Mouse (Mus musculus) limb, embryonic 15.5 days (tissue): ENCODE measurements around the gene Trmt112. TPM values are rescaled to one million over a fixed set of nuclear protein-coding genes. Genes with fewer than 3 reads are reported as not detected.

Experiments
- ATAC-seq: fragments of 200-750 bp; cut with Nextera tagmentation; 2 replicates; pipeline ENCODE4 v1.8.0; 2017; ENCODE audit warnings: low read depth, moderate TSS enrichment; ENCODE audit not compliant: insufficient number of reproducible peaks, low FRiP score, low TSS enrichment
- H3K27ac ChIP-seq: fragments of 300-500 bp; sonication (generic); 2 replicates; pipeline ENCODE4 v1.5.1; 2015; ENCODE audit warnings: moderate library complexity, mild to moderate bottlenecking, inconsistent platforms
- H3K27me3 ChIP-seq: fragments of 300-500 bp; sonication (generic); 2 replicates; pipeline ENCODE4 v1.6.1; 2015; ENCODE audit warnings: inconsistent platforms
- H3K36me3 ChIP-seq: fragments of 300-500 bp; sonication (generic); 2 replicates; pipeline ENCODE4 v1.6.1; 2015; ENCODE audit warnings: inconsistent platforms
- H3K4me1 ChIP-seq: fragments of 300-500 bp; sonication (generic); 2 replicates; pipeline ENCODE4 v1.6.1; 2015; ENCODE audit warnings: inconsistent platforms
- H3K4me2 ChIP-seq: fragments of 300-500 bp; sonication (generic); 2 replicates; pipeline ENCODE4 v1.6.1; 2015; ENCODE audit warnings: mild to moderate bottlenecking, inconsistent platforms
- H3K4me3 ChIP-seq: fragments of 300-500 bp; sonication (generic); 2 replicates; pipeline ENCODE4 v1.5.1; 2015; ENCODE audit warnings: mild to moderate bottlenecking, inconsistent platforms
- H3K9ac ChIP-seq: fragments of 300-500 bp; sonication (generic); 2 replicates; pipeline ENCODE4 v1.6.1; 2015; ENCODE audit warnings: inconsistent platforms
- H3K9me3 ChIP-seq: fragments of 300-500 bp; sonication (generic); 2 replicates; pipeline ENCODE4 v1.6.1; 2016; ENCODE audit warnings: inconsistent platforms
- WGBS: fragments of 180-500 bp; shearing (Covaris S2); methylation state at CpG from one replicate; pipeline ENCODE4 v1.1.7; 2015; 5-methylcytosine and 5-hydroxymethylcytosine counted together
- polyA plus RNA-seq: library from polyadenylated mRNA; unstranded; fragments of >200 nt; fragmentation: Nextera tagmentation; extraction: Ambion mirVana; gene quantifications from 2 replicates; pipeline ENCODE4 v1.2.1, GENCODE M21; 2015

The Trmt112 gene
- polyA plus RNA-seq, result 123 and 138 TPM in 2 replicates

GRCm38 (mm10) chr19:6909507-6910289 lies at the start of gene Trmt112, which contains the start of gene Prdx5:
TSS of gene Trmt112 (plus strand) at chr19:6909698.
TSS of gene Prdx5 (minus strand) at chr19:6910106.
- Histone ChIP-seq H3K4me3 (peak within 1 kb of the TSS; percentile 64), H3K4me1 (peaks cover 38% of the 10 kb centered on the region), H3K27ac (peak within 1 kb of the TSS; percentile 99), H3K9ac (peak within 1 kb of the TSS; percentile 60), H3K27me3 (no peaks in the 10 kb centered on the region), H3K36me3 (peaks cover 62% of the 10 kb centered on the region), H3K4me2 (peak within 1 kb of the TSS; percentile 57), H3K9me3 (no peaks in the 10 kb centered on the region)
- ATAC-seq, result peak; percentile 92
- WGBS, result under 1% methylated on average over 64 of the region's 65 CpGs

GRCm38 (mm10) chr19:6859971-6860370 lies 49.5 kb upstream of the Trmt112 start:
- peaks cover 14% of the 10 kb centered on the region for H3K4me1 ChIP-seq
- no peak overlapping the region for H3K4me3 ChIP-seq
- WGBS, result 79% methylated on average over 3 of the region's 3 CpGs

GRCm38 (mm10) chr19:6860706-6861105 lies 48.8 kb upstream of the Trmt112 start:
- H3K36me3 ChIP-seq, result no peaks in the 10 kb centered on the region
- H3K27me3 ChIP-seq, result peaks cover 7% of the 10 kb centered on the region
- H3K4me2 ChIP-seq, result no peak overlapping the region
- H3K9me3 ChIP-seq, result no peaks in the 10 kb centered on the region
- ATAC-seq, result no peak
- H3K4me1 ChIP-seq, result peaks cover 6% of the 10 kb centered on the region
- 69% methylated on average over 6 of the region's 6 CpGs for WGBS
- no peak overlapping the region for H3K9ac ChIP-seq
- no peak overlapping the region for H3K4me3 ChIP-seq
- H3K27ac ChIP-seq, result no peak overlapping the region

More at GRCm38 (mm10) chr19:6859971-6860370, 49.5 kb upstream of the Trmt112 start:
- Histone ChIP-seq H3K9ac (no peak overlapping the region), H3K27me3 (peaks cover 14% of the 10 kb centered on the region), H3K9me3 (no peaks in the 10 kb centered on the region), H3K36me3 (no peaks in the 10 kb centered on the region), H3K4me2 (no peak overlapping the region), H3K27ac (no peak overlapping the region)
- ATAC-seq, result no peak

DNA sequence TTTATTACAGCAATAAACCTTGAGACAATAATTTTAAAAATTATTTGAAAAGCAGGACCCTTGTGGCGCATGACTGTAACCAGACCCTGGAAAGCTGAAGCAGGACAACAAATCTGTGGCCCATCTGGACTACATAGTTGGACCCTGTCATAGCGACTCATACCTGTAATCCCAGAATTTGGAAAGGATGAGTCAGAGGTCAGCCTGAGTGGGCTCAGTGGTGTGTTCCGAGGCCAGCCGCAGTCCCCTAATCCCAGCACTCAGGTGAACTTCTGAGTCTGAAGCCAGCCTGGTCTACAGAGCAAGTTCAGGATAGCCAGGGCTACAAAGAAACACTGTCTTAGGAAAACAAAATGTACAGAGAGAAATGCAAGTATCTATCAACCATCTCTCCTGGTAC lies 48.0 kb upstream of the Trmt112 start:
- H3K4me1 ChIP-seq, result no peaks in the 10 kb centered on the region
- ATAC-seq, result no peak
- H3K4me2 ChIP-seq, result no peak overlapping the region
- H3K36me3 ChIP-seq, result no peaks in the 10 kb centered on the region
- H3K4me3 ChIP-seq, result no peak overlapping the region
- H3K27me3 ChIP-seq, result no peaks in the 10 kb centered on the region
- no peaks in the 10 kb centered on the region for H3K9me3 ChIP-seq
- no peak overlapping the region for H3K9ac ChIP-seq
- no peak overlapping the region for H3K27ac ChIP-seq
- 84% methylated on average over 4 of the region's 4 CpGs for WGBS

- no peak for ATAC-seq
- Histone ChIP-seq H3K4me1 (0 out of 2 replicates have a peak, but pooled peaks cover 3% of the 10 kb centered on the region), H3K27me3 (no peaks in the 10 kb centered on the region), H3K36me3 (no peaks in the 10 kb centered on the region), H3K27ac (no peak overlapping the region), H3K4me2 (peak overlapping the region; percentile 27; the same call in 1 of the 2 replicates), H3K9ac (no peak overlapping the region), H3K4me3 (0 out of 2 replicates have a peak overlapping the region, but pooled peaks have one; percentile 7), H3K9me3 (no peaks in the 10 kb centered on the region)
- WGBS, result 3% methylated on average over 5 of the region's 5 CpGs
These were observed 40.1 kb upstream of the Trmt112 start for GRCm38 (mm10) chr19:6869355-6869754.

- H3K4me3 ChIP-seq, result no peak overlapping the region
- ATAC-seq, result no peak
- H3K9me3 ChIP-seq, result no peaks in the 10 kb centered on the region
- no peaks in the 10 kb centered on the region for H3K36me3 ChIP-seq
- no peak overlapping the region for H3K9ac ChIP-seq
- H3K4me1 ChIP-seq, result 0 out of 2 replicates have a peak, but pooled peaks cover 3% of the 10 kb centered on the region
- whole genome bisulfite sequencing, result 59% methylated on average over 5 of the region's 5 CpGs
- H3K27me3 ChIP-seq, result no peaks in the 10 kb centered on the region
- no peak overlapping the region for H3K27ac ChIP-seq
- H3K4me2 ChIP-seq, result no peak overlapping the region
These were observed 37.8 kb upstream of the Trmt112 start for GRCm38 (mm10) chr19:6871574-6872271.

DNA sequence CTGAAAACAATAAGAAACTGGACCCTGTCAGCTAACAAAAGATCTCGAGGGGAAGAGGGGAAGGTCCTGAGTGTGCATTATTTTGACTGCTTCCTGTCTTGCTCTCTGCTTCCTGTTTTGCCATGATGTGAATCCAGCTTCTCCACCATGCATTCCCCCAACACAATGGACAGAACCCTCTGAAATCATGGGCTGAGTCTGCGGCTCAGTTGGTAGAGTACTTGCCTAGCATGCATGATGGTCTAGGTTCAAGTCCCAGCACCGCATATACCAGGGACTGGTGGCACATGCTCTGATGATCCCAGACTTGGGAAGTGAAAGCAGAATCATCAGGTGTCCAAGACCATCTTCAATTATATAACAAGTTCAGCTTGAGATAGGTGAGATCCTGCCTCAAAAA lies 36.8 kb upstream of the Trmt112 start:
- no peaks in the 10 kb centered on the region for H3K27me3 ChIP-seq
- H3K4me1 ChIP-seq, result 0 out of 2 replicates have a peak, but pooled peaks cover 3% of the 10 kb centered on the region
- no peak for ATAC-seq
- no peaks in the 10 kb centered on the region for H3K36me3 ChIP-seq
- 76% methylated on average over 3 of the region's 3 CpGs for WGBS
- no peak overlapping the region for H3K27ac ChIP-seq
- H3K4me2 ChIP-seq, result no peak overlapping the region
- H3K4me3 ChIP-seq, result no peak overlapping the region
- no peaks in the 10 kb centered on the region for H3K9me3 ChIP-seq
- H3K9ac ChIP-seq, result no peak overlapping the region

- H3K9me3 ChIP-seq, result no peaks in the 10 kb centered on the region
- no peaks in the 10 kb centered on the region for H3K36me3 ChIP-seq
- H3K27ac ChIP-seq, result no peak overlapping the region
- H3K4me1 ChIP-seq, result 0 out of 2 replicates have a peak, but pooled peaks cover 3% of the 10 kb centered on the region
- no peak overlapping the region for H3K4me2 ChIP-seq
- WGBS, result 76% methylated on average over 1 of the region's 1 CpGs
- no peaks in the 10 kb centered on the region for H3K27me3 ChIP-seq
- H3K9ac ChIP-seq, result no peak overlapping the region
- no peak for ATAC-seq
- H3K4me3 ChIP-seq, result no peak overlapping the region
These were observed 35.2 kb upstream of the Trmt112 start for GRCm38 (mm10) chr19:6874257-6874656.

- no peak for ATAC-seq
- H3K9me3 ChIP-seq, result no peaks in the 10 kb centered on the region
These were observed 33.7 kb upstream of the Trmt112 start for GRCm38 (mm10) chr19:6875834-6876233.

DNA sequence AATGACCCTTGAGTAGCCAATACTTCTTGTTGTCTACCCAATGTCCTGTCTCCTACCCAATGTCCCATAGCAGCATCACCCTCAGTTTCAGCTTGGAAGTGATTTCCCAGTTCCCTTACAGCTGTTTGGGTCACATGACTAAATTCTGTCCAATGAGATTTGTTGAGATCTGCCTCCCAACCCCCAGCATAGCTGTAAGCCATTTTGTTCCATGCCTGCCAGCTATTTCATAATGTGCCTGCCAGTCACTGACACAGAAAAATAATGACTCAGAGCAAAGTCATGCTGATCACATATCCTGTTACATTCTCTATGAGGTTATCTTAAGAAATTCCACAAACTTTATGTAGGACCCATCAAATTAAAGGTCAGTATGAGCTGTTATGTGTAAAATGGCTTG lies 32.7 kb upstream of the Trmt112 start:
- no peaks in the 10 kb centered on the region for H3K4me1 ChIP-seq
- H3K4me3 ChIP-seq, result no peak overlapping the region
- no peaks in the 10 kb centered on the region for H3K9me3 ChIP-seq
- no peak for ATAC-seq
- H3K9ac ChIP-seq, result no peak overlapping the region
- H3K36me3 ChIP-seq, result no peaks in the 10 kb centered on the region
- H3K27me3 ChIP-seq, result no peaks in the 10 kb centered on the region
- H3K4me2 ChIP-seq, result no peak overlapping the region
- no peak overlapping the region for H3K27ac ChIP-seq

More at GRCm38 (mm10) chr19:6875834-6876233, 33.7 kb upstream of the Trmt112 start:
- Histone ChIP-seq H3K27me3 (no peaks in the 10 kb centered on the region), H3K9ac (no peak overlapping the region), H3K4me1 (no peaks in the 10 kb centered on the region), H3K27ac (no peak overlapping the region), H3K4me3 (no peak overlapping the region), H3K36me3 (no peaks in the 10 kb centered on the region), H3K4me2 (no peak overlapping the region)
- 80% methylated on average over 6 of the region's 6 CpGs for WGBS

DNA sequence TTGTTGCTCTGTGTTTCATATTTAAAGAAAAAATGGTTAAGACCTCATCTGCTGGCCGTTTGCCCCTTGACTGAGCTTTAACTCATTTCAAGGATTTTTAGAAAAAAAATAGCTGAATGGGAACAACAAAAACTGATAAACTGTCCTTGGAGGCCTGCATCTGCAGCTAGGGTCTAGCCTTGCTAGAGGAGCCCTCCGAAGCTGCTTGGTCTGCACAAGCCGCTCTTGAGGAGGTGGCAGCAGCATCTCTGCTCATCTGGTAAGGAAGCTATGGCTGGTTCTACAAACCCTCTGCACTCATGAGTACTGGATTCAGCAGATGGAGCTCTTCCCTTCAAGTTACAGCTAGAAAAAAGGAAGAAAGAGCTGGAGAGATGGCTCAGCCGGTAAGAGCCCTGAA lies 31.5 kb upstream of the Trmt112 start:
- H3K27me3 ChIP-seq, result no peaks in the 10 kb centered on the region
- H3K4me3 ChIP-seq, result no peak overlapping the region
- 86% methylated on average over 4 of the region's 4 CpGs for WGBS
- no peaks in the 10 kb centered on the region for H3K4me1 ChIP-seq
- no peaks in the 10 kb centered on the region for H3K36me3 ChIP-seq
- no peak overlapping the region for H3K4me2 ChIP-seq
- H3K9ac ChIP-seq, result no peak overlapping the region
- no peak for ATAC-seq
- H3K9me3 ChIP-seq, result no peaks in the 10 kb centered on the region
- H3K27ac ChIP-seq, result no peak overlapping the region

DNA sequence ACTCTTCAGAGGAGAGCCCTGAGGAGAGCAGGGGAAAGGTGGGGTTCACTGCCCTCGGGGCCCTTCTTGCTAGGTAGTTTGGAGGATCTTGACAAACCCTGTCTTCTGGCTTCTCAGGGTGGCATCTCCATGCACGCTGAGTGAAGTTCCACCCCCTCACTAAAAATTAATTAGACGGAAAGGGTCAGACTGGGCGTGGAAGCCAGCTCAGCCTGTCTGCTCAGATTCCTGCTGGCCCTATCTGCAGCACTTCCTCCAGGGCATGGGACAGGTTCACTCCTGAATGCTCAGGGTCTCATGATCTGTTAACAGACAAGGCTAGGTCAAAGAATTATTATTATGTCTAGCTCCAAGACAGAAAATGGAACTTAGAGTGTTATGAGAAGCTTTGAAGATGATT lies 17.0 kb upstream of the Trmt112 start:
- no peaks in the 10 kb centered on the region for H3K27me3 ChIP-seq
- 40% methylated on average over 4 of the region's 4 CpGs for WGBS
- no peak overlapping the region for H3K4me2 ChIP-seq
- H3K27ac ChIP-seq, result no peak overlapping the region
- H3K9me3 ChIP-seq, result no peaks in the 10 kb centered on the region
- no peak overlapping the region for H3K9ac ChIP-seq
- ATAC-seq, result no peak
- H3K4me3 ChIP-seq, result no peak overlapping the region
- no peaks in the 10 kb centered on the region for H3K36me3 ChIP-seq
- no peaks in the 10 kb centered on the region; the same call in 1 of the 2 replicates for H3K4me1 ChIP-seq
